9 mouse cellular contexts compared by ENCODE assay signal in the genomic region with DNA sequence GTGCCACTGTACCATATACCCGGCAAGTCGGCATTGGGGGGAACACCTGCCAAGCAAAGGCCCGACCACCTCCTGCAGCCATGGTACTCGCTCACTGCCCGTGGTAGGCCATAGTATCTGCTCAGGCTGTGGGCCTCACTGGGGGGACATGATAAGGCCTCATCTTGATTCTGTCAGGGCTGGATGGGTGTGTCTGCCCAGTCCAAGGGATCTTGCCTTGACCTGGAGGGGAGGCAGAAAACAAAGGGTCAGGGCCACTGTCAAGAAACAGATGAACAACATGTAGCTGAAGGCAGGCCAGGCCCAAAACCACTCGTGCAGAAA. TPM values are rescaled to one million over a fixed set of nuclear protein-coding genes. Genes with fewer than 3 reads are reported as not detected.
DNase-seq lines count a peak whose midpoint lies in the region; ATAC-seq and TF ChIP-seq lines count a peak whose summit lies in the region.
"Had no signal": no experiment of that assay in that cellular context is flagged by ENCODE, and none has a peak within 500 bp of the region (broad histone marks: within the 10 kb centered on the region; RNA-seq: fewer than 3 reads in every experiment).

No protein-coding gene starts in this region.

- intact Hi-C loops in gastrocnemius, postnatal 14 days (cut with DNase I; ENCODE audit: low total_unique reads): no loop called here

- peaks cover 42% of the 10 kb centered on the region for H3K4me1 ChIP-seq in kidney, embryonic 15.5 days
- peaks cover 72% of the 10 kb centered on the region for H3K4me1 ChIP-seq in erythroblast, embryonic 14.5 days (ENCODE audit: control insufficient read depth)
- peaks cover 44% of the 10 kb centered on the region for H3K4me1 ChIP-seq in limb, embryonic 10.5 days
- H3K4me1 ChIP-seq in midbrain, postnatal 0 days (ENCODE audit: insufficient read depth, low read length): peaks cover 29% of the 10 kb centered on the region

- no peak overlapping the region for H3K9ac ChIP-seq in kidney, embryonic 15.5 days
- H3K9ac ChIP-seq in midbrain, postnatal 0 days (replicated peaks; ENCODE audit: low read length, poor library complexity, severe bottlenecking): peak overlapping the region; percentile 29

- no peak for ATAC-seq in kidney, embryonic 15.5 days (replicated peaks; ENCODE audit: low FRiP score)
- ATAC-seq in midbrain, postnatal 0 days (ENCODE audit: low FRiP score): no peak
- ATAC-seq in inflammation-experienced regulatory T-cells, adult 6 months: no peak

- H3K27ac ChIP-seq in kidney, embryonic 15.5 days: 0 out of 2 replicates have a peak overlapping the region, but pooled peaks have one; percentile 54
- H3K27ac ChIP-seq in limb, embryonic 10.5 days: 0 out of 2 replicates have a peak overlapping the region, but pooled peaks have one; percentile 68
- peak overlapping the region; percentile 82 for H3K27ac ChIP-seq in midbrain, postnatal 0 days (ENCODE audit: low read depth, low read length)

- H3K4me3 ChIP-seq in kidney, embryonic 15.5 days (replicated peaks): 0 out of 2 replicates have a peak overlapping the region, but pooled peaks have one; percentile 69
- peak overlapping the region; percentile 71 for H3K4me3 ChIP-seq in erythroblast, embryonic 14.5 days (replicated peaks)
- H3K4me3 ChIP-seq in limb, embryonic 10.5 days: peak overlapping the region; percentile 18; the same call in 1 of the 2 replicates
- H3K4me3 ChIP-seq in midbrain, postnatal 0 days (ENCODE audit: low read depth, low read length): peak overlapping the region; percentile 75

- 76% methylated on average over 6 of the region's 6 CpGs for WGBS in kidney, embryonic 15.5 days
- 94% methylated on average over 6 of the region's 6 CpGs for WGBS in limb, embryonic 10.5 days
- WGBS in midbrain, postnatal 0 days: 67% methylated on average over 6 of the region's 6 CpGs

- peak overlapping the region; percentile 98 for H3K4me2 ChIP-seq in kidney, embryonic 15.5 days
- peak overlapping the region; percentile 73 for H3K4me2 ChIP-seq in midbrain, postnatal 0 days (ENCODE audit: low read depth, low read length, poor library complexity, severe bottlenecking)

- no peak for DNase-seq in kidney, adult 18-20 months
- no peak for DNase-seq in limb, embryonic 10.5 days (ENCODE audit: low spot score)
- no peak for DNase-seq in midbrain, postnatal 0 days (ENCODE audit: low spot score)
- DNase-seq in layer of hippocampus, postnatal 25 days (ENCODE audit: extremely low spot score in 1 of 2, low spot score in 1 of 2): no peak
- DNase-seq in gastrocnemius, postnatal 14 days: no peak

- no peaks in the 10 kb centered on the region for H3K9me3 ChIP-seq in kidney, embryonic 15.5 days (replicated peaks)
- H3K9me3 ChIP-seq in erythroblast, embryonic 14.5 days (ENCODE audit: control insufficient read depth, low read length): peaks cover 2% of the 10 kb centered on the region; the same call in 1 of the 2 replicates
- H3K9me3 ChIP-seq in limb, embryonic 10.5 days (replicated peaks): no peaks in the 10 kb centered on the region
- no peaks in the 10 kb centered on the region for H3K9me3 ChIP-seq in midbrain, postnatal 0 days (ENCODE audit: low read length)

- TF ChIP-seq CTCF in midbrain, postnatal 0 days (IDR thresholded peaks at IDR 0.05): no peak

- H3K36me3 ChIP-seq in kidney, embryonic 15.5 days: peaks cover 11% of the 10 kb centered on the region; the same call in 1 of the 2 replicates
- peaks cover 30% of the 10 kb centered on the region for H3K36me3 ChIP-seq in erythroblast, embryonic 14.5 days (ENCODE audit: control insufficient read depth)
- peaks cover 8% of the 10 kb centered on the region; the same call in 1 of the 2 replicates for H3K36me3 ChIP-seq in limb, embryonic 10.5 days
- peaks cover 17% of the 10 kb centered on the region for H3K36me3 ChIP-seq in midbrain, postnatal 0 days (ENCODE audit: insufficient read depth, low read length)

- no peaks in the 10 kb centered on the region for H3K27me3 ChIP-seq in kidney, embryonic 15.5 days
- no peaks in the 10 kb centered on the region for H3K27me3 ChIP-seq in erythroblast, embryonic 14.5 days (ENCODE audit: control insufficient read depth)
- peaks cover 13% of the 10 kb centered on the region for H3K27me3 ChIP-seq in limb, embryonic 10.5 days (ENCODE audit: low read depth, poor library complexity, severe bottlenecking)
- no peaks in the 10 kb centered on the region for H3K27me3 ChIP-seq in midbrain, postnatal 0 days (ENCODE audit: insufficient read depth, low read length)

RNA-seq across cellular contexts. Expression of gene Ccdc71, which starts 9.2 kb away (rescaled TPM):
- polyA plus RNA-seq in kidney, embryonic 15.5 days (2015; fragmentation: Nextera tagmentation; extraction: Ambion mirVana): 61.6 and 62.9 TPM in 2 replicates
- polyA plus RNA-seq in erythroblast, embryonic 14.5 days (2012): 1.1 and 1.4 TPM in 2 replicates
- polyA plus RNA-seq in limb, embryonic 10.5 days (2016; fragmentation: Nextera tagmentation; extraction: Ambion mirVana): 62.8 and 65.8 TPM in 2 replicates
- total RNA-seq in midbrain, postnatal 0 days (2014; rRNA removed): 37.3 and 39.8 TPM in 2 replicates
- 56.8 and 61.2 TPM in 2 replicates for polyA plus RNA-seq in midbrain, postnatal 0 days (2015; fragmentation: Nextera tagmentation; extraction: Ambion mirVana)
- 10 to 100 TPM; 28.4 to 41.1 TPM for total RNA-seq in layer of hippocampus, postnatal 25 days (2021)
- 10 to 100 TPM; 22.9 to 28.1 (median 27.5) TPM for polyA plus RNA-seq in inflammation-experienced regulatory T-cells, adult 6 months (2017; shearing (Covaris generic))
- 10 to 100 TPM; 15.6 to 17.5 TPM for total RNA-seq in gastrocnemius, postnatal 14 days (2021)

RNA-seq across cellular contexts. Expression of gene Klhdc8b, which starts 10.2 kb away (rescaled TPM):
- 31.0 and 37.8 TPM in 2 replicates for polyA plus RNA-seq in kidney, embryonic 15.5 days (2015; fragmentation: Nextera tagmentation; extraction: Ambion mirVana)
- polyA plus RNA-seq in erythroblast, embryonic 14.5 days (2012): 1.8 and 1.9 TPM in 2 replicates
- polyA plus RNA-seq in limb, embryonic 10.5 days (2016; fragmentation: Nextera tagmentation; extraction: Ambion mirVana): 10.9 and 17.8 TPM in 2 replicates
- total RNA-seq in midbrain, postnatal 0 days (2014; rRNA removed): 82.4 and 86.3 TPM in 2 replicates
- polyA plus RNA-seq in midbrain, postnatal 0 days (2015; fragmentation: Nextera tagmentation; extraction: Ambion mirVana): 56.1 and 59.2 TPM in 2 replicates
- total RNA-seq in layer of hippocampus, postnatal 25 days (2021): 10 to 100 TPM; 17.6 to 21.3 TPM
- 1 to 10 TPM in 2 of 3 experiments, under 1 TPM in 1; 0.94 to 1.9 (median 1.6) TPM for polyA plus RNA-seq in inflammation-experienced regulatory T-cells, adult 6 months (2017; shearing (Covaris generic))
- 1 to 10 TPM; 4.1 to 4.6 TPM for total RNA-seq in gastrocnemius, postnatal 14 days (2021)

RNA-seq across cellular contexts. Expression of gene BC048562, which starts 14.8 kb away (rescaled TPM):
- polyA plus RNA-seq in kidney, embryonic 15.5 days (2015; fragmentation: Nextera tagmentation; extraction: Ambion mirVana): not detected in 2 replicates
- polyA plus RNA-seq in erythroblast, embryonic 14.5 days (2012): not detected in 2 replicates
- polyA plus RNA-seq in limb, embryonic 10.5 days (2016; fragmentation: Nextera tagmentation; extraction: Ambion mirVana): not detected in 2 replicates
- not detected in 2 replicates for total RNA-seq in midbrain, postnatal 0 days (2014; rRNA removed)
- not detected in 2 replicates for polyA plus RNA-seq in midbrain, postnatal 0 days (2015; fragmentation: Nextera tagmentation; extraction: Ambion mirVana)
- total RNA-seq in layer of hippocampus, postnatal 25 days (2021): not detected
- polyA plus RNA-seq in inflammation-experienced regulatory T-cells, adult 6 months (2017; shearing (Covaris generic)): not detected
- not detected for total RNA-seq in gastrocnemius, postnatal 14 days (2021)
- polyA plus RNA-seq: gonadal fat pad, adult 2 months had no signal

RNA-seq across cellular contexts. Expression of gene Ccdc36, which starts 22.8 kb away (rescaled TPM):
- polyA plus RNA-seq in kidney, embryonic 15.5 days (2015; fragmentation: Nextera tagmentation; extraction: Ambion mirVana): 1.6 TPM in 2 replicates
- polyA plus RNA-seq in erythroblast, embryonic 14.5 days (2012): not detected in 2 replicates
- polyA plus RNA-seq in limb, embryonic 10.5 days (2016; fragmentation: Nextera tagmentation; extraction: Ambion mirVana): 1.1 and 1.3 TPM in 2 replicates
- 1.5 and 2.0 TPM in 2 replicates for total RNA-seq in midbrain, postnatal 0 days (2014; rRNA removed)
- 1.9 TPM in 2 replicates for polyA plus RNA-seq in midbrain, postnatal 0 days (2015; fragmentation: Nextera tagmentation; extraction: Ambion mirVana)
- total RNA-seq in layer of hippocampus, postnatal 25 days (2021): under 1 TPM; 0.10 to 0.16 TPM
- polyA plus RNA-seq in inflammation-experienced regulatory T-cells, adult 6 months (2017; shearing (Covaris generic)): not detected
- total RNA-seq in gastrocnemius, postnatal 14 days (2021): under 1 TPM in 1 of 2 experiments, not detected in 1; 0.16 TPM

RNA-seq across cellular contexts. Expression of gene Lamb2, which starts 28.4 kb away (rescaled TPM):
- polyA plus RNA-seq in kidney, embryonic 15.5 days (2015; fragmentation: Nextera tagmentation; extraction: Ambion mirVana): 48.8 and 56.6 TPM in 2 replicates
- 0.02 and 0.05 TPM in 2 replicates for polyA plus RNA-seq in erythroblast, embryonic 14.5 days (2012)
- polyA plus RNA-seq in limb, embryonic 10.5 days (2016; fragmentation: Nextera tagmentation; extraction: Ambion mirVana): 19.7 and 31.6 TPM in 2 replicates
- 56.5 and 169 TPM in 2 replicates for total RNA-seq in midbrain, postnatal 0 days (2014; rRNA removed)
- polyA plus RNA-seq in midbrain, postnatal 0 days (2015; fragmentation: Nextera tagmentation; extraction: Ambion mirVana): 15.8 and 18.5 TPM in 2 replicates
- 10 to 100 TPM; 25.9 to 27.8 TPM for total RNA-seq in layer of hippocampus, postnatal 25 days (2021)
- polyA plus RNA-seq in inflammation-experienced regulatory T-cells, adult 6 months (2017; shearing (Covaris generic)): under 1 TPM in 2 of 3 experiments, not detected in 1; 0.06 to 0.08 TPM
- total RNA-seq in gastrocnemius, postnatal 14 days (2021): 100 to 1,000 TPM; 118 to 125 TPM

Comparison
In these comparisons a context has a peak if more than half of its experiments do, and no peak if none do; other contexts are left out.
1. H3K4me3 ChIP-seq: peak in every context shown above with its lines; median percentile 75 in midbrain, postnatal 0 days; 71 in erythroblast, embryonic 14.5 days; 69 in kidney, embryonic 15.5 days; 18 in limb, embryonic 10.5 days.